Mouse (Mus musculus): ENCODE data around the gene Cables2. TPM values are rescaled to one million over a fixed set of nuclear protein-coding genes. Genes with fewer than 3 reads are reported as not detected.

The Cables2 gene
- total and polyA plus RNA-seq, 3 experiments, result 11.2 to 17.6 (median 14.3) TPM

- Histone ChIP-seq H3K36me3 (ENCODE audit: control insufficient read depth, insufficient read depth, low read length) (no peaks in the 10 kb centered on the region), H3K9ac (ENCODE audit: low read depth, low read length) (no peak overlapping the region), H3K27ac (no peak overlapping the region; the same call in 1 of the 2 replicates), H3K4me3 (no peak overlapping the region), H3K79me2 (replicated peaks; ENCODE audit: control insufficient read depth, insufficient read depth, low read length) (no peaks in the 10 kb centered on the region), H3K27me3 (ENCODE audit: control insufficient read depth, insufficient read depth, low read length) (no peaks in the 10 kb centered on the region), H3K4me1 (ENCODE audit: control insufficient read depth, insufficient read depth, low read length) (peaks cover 2% of the 10 kb centered on the region)
- intact Hi-C loops (cut with DNase I), result no loop called here
- 34% methylated on average over 4 of the region's 4 CpGs for whole genome bisulfite sequencing
- TF ChIP-seq POLR2A (IDR thresholded peaks at IDR 0.05; ENCODE audit: insufficient read depth, low read depth, low read length), result no peak
- TF ChIP-seq EP300 (IDR thresholded peaks at IDR 0.05; ENCODE audit: insufficient read depth, low read depth, low read length), result 0 out of 2 replicates have a peak, but pooled peaks have one; percentile 37
- peak; percentile 37 to 59 for DNase-seq
Measured at GRCm38 (mm10) chr2:180311147-180311546, 37.9 kb upstream of the Cables2 start.

DNA sequence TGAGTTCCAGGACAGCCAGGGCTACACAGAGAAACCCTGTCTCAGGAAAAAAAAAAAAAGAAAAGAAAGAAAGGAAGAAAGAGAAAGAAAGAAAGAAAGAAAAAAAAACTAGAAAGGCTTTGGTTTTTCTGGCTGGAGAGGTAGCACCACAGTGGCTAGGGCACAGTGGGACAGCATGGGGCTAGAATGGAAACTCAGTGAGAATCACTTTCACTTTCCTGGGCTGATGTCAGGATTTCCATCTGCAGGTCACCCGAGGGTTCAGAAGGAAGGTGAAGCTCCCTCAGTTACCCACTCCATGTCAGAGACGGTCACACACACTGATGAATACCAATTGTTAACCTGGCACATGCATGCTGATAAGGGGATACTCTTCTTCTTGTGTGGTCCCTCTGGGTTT lies 34.4 kb upstream of the Cables2 start:
- Histone ChIP-seq H3K4me3 (no peak overlapping the region), H3K4me1 (ENCODE audit: control insufficient read depth, insufficient read depth, low read length) (peaks cover 2% of the 10 kb centered on the region), H3K27me3 (ENCODE audit: control insufficient read depth, insufficient read depth, low read length) (no peaks in the 10 kb centered on the region), H3K9ac (ENCODE audit: low read depth, low read length) (no peak overlapping the region), H3K79me2 (replicated peaks; ENCODE audit: control insufficient read depth, insufficient read depth, low read length) (no peaks in the 10 kb centered on the region), H3K36me3 (ENCODE audit: control insufficient read depth, insufficient read depth, low read length) (no peaks in the 10 kb centered on the region), H3K27ac (no peak overlapping the region)
- 41% methylated on average over 2 of the region's 2 CpGs for WGBS
- intact Hi-C loops (cut with DNase I), result no loop called here
- TF ChIP-seq EP300 (IDR thresholded peaks at IDR 0.05; ENCODE audit: insufficient read depth, low read depth, low read length) (no peak), POLR2A (IDR thresholded peaks at IDR 0.05; ENCODE audit: insufficient read depth, low read depth, low read length) (no peak), CTCF (IDR thresholded peaks at IDR 0.05) (no peak)
- no peak for DNase-seq

GRCm38 (mm10) chr2:180306423-180307168 lies 33.3 kb upstream of the Cables2 start:
- WGBS, result 58% methylated on average over 8 of the region's 8 CpGs
- peak; percentile 82 for TF ChIP-seq EP300 (IDR thresholded peaks at IDR 0.05; ENCODE audit: insufficient read depth, low read depth, low read length)
- no peak for TF ChIP-seq CTCF (IDR thresholded peaks at IDR 0.05)
- TF ChIP-seq POLR2A (IDR thresholded peaks at IDR 0.05; ENCODE audit: insufficient read depth, low read depth, low read length), result no peak
- no peak overlapping the region for H3K4me3 ChIP-seq
- intact Hi-C loops (cut with DNase I), result no loop called here
- peak; percentile 63 to 86 for DNase-seq
- peak overlapping the region; percentile 64 for H3K27ac ChIP-seq
- H3K4me1 ChIP-seq (ENCODE audit: control insufficient read depth, insufficient read depth, low read length), result peaks cover 2% of the 10 kb centered on the region
- H3K27me3 ChIP-seq (ENCODE audit: control insufficient read depth, insufficient read depth, low read length), result no peaks in the 10 kb centered on the region
- H3K79me2 ChIP-seq (replicated peaks; ENCODE audit: control insufficient read depth, insufficient read depth, low read length), result no peaks in the 10 kb centered on the region
- no peaks in the 10 kb centered on the region for H3K36me3 ChIP-seq (ENCODE audit: control insufficient read depth, insufficient read depth, low read length)
- H3K9ac ChIP-seq (ENCODE audit: low read depth, low read length), result no peak overlapping the region

DNA sequence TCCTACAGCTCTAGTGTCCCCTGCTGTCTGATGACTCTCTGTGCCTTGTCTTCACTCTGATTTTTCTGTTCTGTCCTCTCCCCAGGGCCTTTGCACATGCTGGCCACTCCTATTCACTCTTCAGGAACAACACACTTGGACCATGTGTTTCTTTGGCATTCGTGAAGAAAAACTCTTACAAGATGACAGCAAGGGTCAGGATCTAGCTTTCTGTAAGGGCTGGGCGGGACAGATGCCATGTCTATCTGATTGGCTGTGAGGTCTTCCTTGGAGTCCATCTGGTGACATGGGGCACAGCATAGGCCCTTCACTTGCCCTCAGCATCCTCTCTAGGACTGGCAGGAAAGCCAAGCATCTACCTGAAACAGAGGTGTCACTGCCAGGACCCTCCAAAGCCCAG lies 32.7 kb upstream of the Cables2 start:
- no peak for DNase-seq
- H3K4me3 ChIP-seq, result no peak overlapping the region
- no peak overlapping the region; the same call in 1 of the 2 replicates for H3K27ac ChIP-seq
- no peak overlapping the region for H3K9ac ChIP-seq (ENCODE audit: low read depth, low read length)
- H3K36me3 ChIP-seq (ENCODE audit: control insufficient read depth, insufficient read depth, low read length), result no peaks in the 10 kb centered on the region
- no peaks in the 10 kb centered on the region for H3K79me2 ChIP-seq (replicated peaks; ENCODE audit: control insufficient read depth, insufficient read depth, low read length)
- no peak for TF ChIP-seq CTCF (IDR thresholded peaks at IDR 0.05)
- TF ChIP-seq EP300 (IDR thresholded peaks at IDR 0.05; ENCODE audit: insufficient read depth, low read depth, low read length), result no peak
- TF ChIP-seq POLR2A (IDR thresholded peaks at IDR 0.05; ENCODE audit: insufficient read depth, low read depth, low read length), result no peak
- 68% methylated on average over 2 of the region's 2 CpGs for WGBS
- H3K27me3 ChIP-seq (ENCODE audit: control insufficient read depth, insufficient read depth, low read length), result no peaks in the 10 kb centered on the region
- intact Hi-C loops (cut with DNase I), result no loop called here
- peaks cover 2% of the 10 kb centered on the region for H3K4me1 ChIP-seq (ENCODE audit: control insufficient read depth, insufficient read depth, low read length)

DNA sequence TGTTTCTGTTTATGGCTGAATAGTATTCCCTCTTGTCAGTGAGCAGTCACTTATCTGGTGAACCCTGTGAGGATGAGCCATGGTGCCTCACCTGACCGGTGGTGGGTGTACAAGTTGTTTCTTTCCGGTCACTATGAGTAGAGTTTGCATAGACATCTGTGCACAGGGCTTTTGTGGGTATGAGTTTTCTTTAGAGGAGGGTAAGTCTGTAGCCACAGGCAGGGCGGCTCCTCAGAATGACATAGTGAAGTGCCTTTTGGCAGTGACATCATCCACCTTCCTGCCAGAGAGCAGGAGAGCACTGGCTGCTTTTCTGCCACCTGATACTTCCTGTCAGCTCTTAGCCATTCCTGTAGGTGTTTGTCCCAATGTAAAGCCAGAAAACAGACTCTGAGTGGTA lies 32.2 kb upstream of the Cables2 start:
- Histone ChIP-seq H3K9ac (ENCODE audit: low read depth, low read length) (no peak overlapping the region), H3K36me3 (ENCODE audit: control insufficient read depth, insufficient read depth, low read length) (no peaks in the 10 kb centered on the region), H3K4me3 (no peak overlapping the region), H3K79me2 (replicated peaks; ENCODE audit: control insufficient read depth, insufficient read depth, low read length) (no peaks in the 10 kb centered on the region), H3K27ac (no peak overlapping the region), H3K4me1 (ENCODE audit: control insufficient read depth, insufficient read depth, low read length) (peaks cover 2% of the 10 kb centered on the region), H3K27me3 (ENCODE audit: control insufficient read depth, insufficient read depth, low read length) (no peaks in the 10 kb centered on the region)
- no peak for DNase-seq
- intact Hi-C loops (cut with DNase I), result no loop called here
- WGBS, result 78% methylated on average over 3 of the region's 3 CpGs
- no peak for TF ChIP-seq EP300 (IDR thresholded peaks at IDR 0.05; ENCODE audit: insufficient read depth, low read depth, low read length)
- TF ChIP-seq POLR2A (IDR thresholded peaks at IDR 0.05; ENCODE audit: insufficient read depth, low read depth, low read length), result no peak
- TF ChIP-seq CTCF (IDR thresholded peaks at IDR 0.05), result no peak

DNA sequence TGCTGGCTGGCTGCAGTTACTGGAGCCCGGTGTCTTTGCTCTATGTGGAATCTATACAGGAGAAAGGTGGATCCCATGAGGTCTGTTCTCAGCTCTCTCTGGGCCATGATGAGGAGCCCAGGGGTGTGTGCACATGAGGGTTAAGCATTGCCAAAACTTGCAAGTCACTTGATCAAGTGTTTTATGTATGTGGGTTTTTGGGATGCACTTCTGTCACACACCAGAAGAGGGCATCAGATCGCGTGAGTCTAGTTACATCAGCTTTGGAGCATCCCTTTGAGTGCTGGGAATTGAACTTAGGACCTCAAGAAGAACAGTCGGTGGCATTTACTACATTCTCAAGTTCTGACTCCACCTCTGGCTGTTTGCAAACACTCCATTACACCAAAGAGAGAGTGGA lies 31.3 kb upstream of the Cables2 start:
- 68% methylated on average over 4 of the region's 4 CpGs for WGBS
- Histone ChIP-seq H3K9ac (ENCODE audit: low read depth, low read length) (no peak overlapping the region), H3K4me1 (ENCODE audit: control insufficient read depth, insufficient read depth, low read length) (peaks cover 2% of the 10 kb centered on the region), H3K79me2 (replicated peaks; ENCODE audit: control insufficient read depth, insufficient read depth, low read length) (no peaks in the 10 kb centered on the region), H3K27ac (no peak overlapping the region), H3K27me3 (ENCODE audit: control insufficient read depth, insufficient read depth, low read length) (no peaks in the 10 kb centered on the region), H3K36me3 (ENCODE audit: control insufficient read depth, insufficient read depth, low read length) (no peaks in the 10 kb centered on the region), H3K4me3 (no peak overlapping the region)
- DNase-seq, result no peak
- TF ChIP-seq EP300 (IDR thresholded peaks at IDR 0.05; ENCODE audit: insufficient read depth, low read depth, low read length), result no peak
- TF ChIP-seq CTCF (IDR thresholded peaks at IDR 0.05), result peak; percentile 38
- intact Hi-C loops (cut with DNase I), result no loop called here
